In genomic region chr5:109867221-109867620, GRCm38 (mm10) we compare ENCODE assay signal across 7 mouse cellular contexts. TPM values are rescaled to one million over a fixed set of nuclear protein-coding genes. Genes with fewer than 3 reads are reported as not detected.
DNase-seq lines count a peak whose midpoint lies in the region; ATAC-seq and TF ChIP-seq lines count a peak whose summit lies in the region.
"Not testable (repeated sequence)": the region's sequence is repeated elsewhere in the genome, so short reads cannot be mapped to it uniquely, and the experiment has no call there.

No protein-coding gene starts in this region.

- not testable (repeated sequence) for TF ChIP-seq CTCF in ES-Bruce4 (IDR thresholded peaks at IDR 0.05; ENCODE audit: low read depth, low read length); gastrocnemius, adult 2 months (IDR thresholded peaks at IDR 0.05); layer of hippocampus, adult 2 months (conservative IDR thresholded peaks at IDR 0.05); liver, postnatal 0 days (IDR thresholded peaks at IDR 0.05; ENCODE audit: low read depth)

- not testable (repeated sequence) for H3K9me3 ChIP-seq in ES-Bruce4 (replicated peaks; ENCODE audit: control insufficient read depth, insufficient read depth, low read length, poor library complexity, severe bottlenecking); embryonic facial prominence, embryonic 12.5 days; hindbrain, embryonic 14.5 days (ENCODE audit: control insufficient read depth, low read length); liver, postnatal 0 days (ENCODE audit: low read length); midbrain, embryonic 16.5 days (replicated peaks; ENCODE audit: control insufficient read depth, low read length, poor library complexity, severe bottlenecking)

- TF ChIP-seq POLR2A in ES-Bruce4 (IDR thresholded peaks at IDR 0.05; ENCODE audit: insufficient read depth, low read length): not testable (repeated sequence)

- 0 out of 2 replicates have a peak overlapping the region, but pooled peaks have one; percentile 13 for H3K27ac ChIP-seq in ES-Bruce4 (ENCODE audit: insufficient read depth, low read length)
- H3K27ac ChIP-seq in embryonic facial prominence, embryonic 12.5 days; gastrocnemius, adult 2 months; liver, postnatal 0 days (ENCODE audit: low read depth); midbrain, embryonic 16.5 days (ENCODE audit: low read length): not testable (repeated sequence)
- H3K27ac ChIP-seq in hindbrain, embryonic 14.5 days: peak overlapping the region; percentile 79; the same call in 1 of the 2 replicates
- peak overlapping the region; percentile 88; the same call in 1 of the 2 replicates for H3K27ac ChIP-seq in layer of hippocampus, adult 2 months

- H3K4me3 ChIP-seq in ES-Bruce4 (ENCODE audit: low read depth, low read length): peak overlapping the region; percentile 26; the same call in 1 of the 2 replicates
- H3K4me3 ChIP-seq in embryonic facial prominence, embryonic 12.5 days: peak overlapping the region; percentile 66
- peak overlapping the region; percentile 87 for H3K4me3 ChIP-seq in gastrocnemius, adult 2 months
- H3K4me3 ChIP-seq in hindbrain, embryonic 14.5 days (replicated peaks; ENCODE audit: low read length): peak overlapping the region; percentile 60
- peak overlapping the region; percentile 76 for H3K4me3 ChIP-seq in layer of hippocampus, adult 2 months
- peak overlapping the region; percentile 65 for H3K4me3 ChIP-seq in liver, postnatal 0 days (ENCODE audit: low read depth, low read length)
- peak overlapping the region; percentile 58 for H3K4me3 ChIP-seq in midbrain, embryonic 16.5 days (ENCODE audit: low read depth, low read length)

- 0 out of 2 replicates have a peak overlapping the region, but pooled peaks have one; percentile 35 for H3K9ac ChIP-seq in ES-Bruce4 (ENCODE audit: low read depth, poor library complexity, severe bottlenecking)
- H3K9ac ChIP-seq in embryonic facial prominence, embryonic 12.5 days: not testable (repeated sequence)
- H3K9ac ChIP-seq in hindbrain, embryonic 14.5 days: peak overlapping the region; percentile 77; the same call in 1 of the 2 replicates
- H3K9ac ChIP-seq in liver, postnatal 0 days (replicated peaks): peak overlapping the region; percentile 71; the same call in 1 of the 2 replicates
- peak overlapping the region; percentile 48 for H3K9ac ChIP-seq in midbrain, embryonic 16.5 days (ENCODE audit: low read depth, low read length)

- not testable (repeated sequence) for H3K27me3 ChIP-seq in ES-Bruce4 (ENCODE audit: control insufficient read depth, insufficient read depth, low read length, poor library complexity, severe bottlenecking); embryonic facial prominence, embryonic 12.5 days; hindbrain, embryonic 14.5 days (ENCODE audit: control insufficient read depth, insufficient read depth, low read length); liver, postnatal 0 days (ENCODE audit: insufficient read depth, low read length); midbrain, embryonic 16.5 days (ENCODE audit: control insufficient read depth, insufficient read depth, low read depth, low read length)

- intact Hi-C loops in gastrocnemius, adult 2 months (cut with DNase I): loop anchor here (5.0 kb wide), 1 partner anchor 55 kb away; the partner anchor contains the start of gene Gm15446

- peak overlapping the region; percentile 53 for H3K4me2 ChIP-seq in embryonic facial prominence, embryonic 12.5 days (replicated peaks)
- H3K4me2 ChIP-seq in hindbrain, embryonic 14.5 days (replicated peaks): peak overlapping the region; percentile 67
- H3K4me2 ChIP-seq in liver, postnatal 0 days (ENCODE audit: low read depth, low read length): peak overlapping the region; percentile 67; the same call in 1 of the 2 replicates
- peak overlapping the region; percentile 64 for H3K4me2 ChIP-seq in midbrain, embryonic 16.5 days (ENCODE audit: low read length)

- not testable (repeated sequence) for H3K4me1 ChIP-seq in ES-Bruce4 (ENCODE audit: control insufficient read depth, insufficient read depth, low read length); embryonic facial prominence, embryonic 12.5 days; hindbrain, embryonic 14.5 days (replicated peaks; ENCODE audit: control insufficient read depth, insufficient read depth, low read length); midbrain, embryonic 16.5 days (ENCODE audit: control insufficient read depth, insufficient read depth, low read length)
- H3K4me1 ChIP-seq in liver, postnatal 0 days (ENCODE audit: insufficient read depth): peaks cover 12% of the 10 kb centered on the region

- not testable (repeated sequence) for DNase-seq in gastrocnemius, adult 2 months; hindbrain, embryonic 14.5 days (ENCODE audit: low spot score); layer of hippocampus, adult 2 months (ENCODE audit: low spot score in 2 of 2); liver, postnatal 0 days

- not testable (repeated sequence) for ATAC-seq in embryonic facial prominence, embryonic 12.5 days (ENCODE audit: insufficient number of reproducible peaks, insufficient read depth, low FRiP score, low TSS enrichment); hindbrain, embryonic 14.5 days (ENCODE audit: low FRiP score); liver, postnatal 0 days; midbrain, embryonic 16.5 days

- not testable (repeated sequence) for TF ChIP-seq EP300 in ES-Bruce4 (IDR thresholded peaks at IDR 0.05; ENCODE audit: insufficient read depth, low read depth, low read length); liver, postnatal 0 days (IDR thresholded peaks at IDR 0.05; ENCODE audit: low read depth)

- not testable (repeated sequence) for H3K36me3 ChIP-seq in ES-Bruce4 (ENCODE audit: control insufficient read depth, insufficient read depth, low read length, poor library complexity, severe bottlenecking); embryonic facial prominence, embryonic 12.5 days; hindbrain, embryonic 14.5 days (replicated peaks; ENCODE audit: control insufficient read depth, insufficient read depth); liver, postnatal 0 days (replicated peaks; ENCODE audit: insufficient read depth, low read length); midbrain, embryonic 16.5 days (ENCODE audit: control insufficient read depth, insufficient read depth, low read length)

RNA-seq across cellular contexts. Expression of gene Gm15446, which starts 56.0 kb away (rescaled TPM):
- 35.0 and 53.8 TPM in 2 replicates for polyA plus RNA-seq in ES-Bruce4 (2011; ENCODE audit: insufficient read depth, insufficient read length, low read depth, missing spikeins)
- polyA plus RNA-seq in embryonic facial prominence, embryonic 12.5 days (2016; fragmentation: Nextera tagmentation; extraction: Ambion mirVana): 0.70 and 1.1 TPM in 2 replicates
- 1 to 10 TPM; 3.1 to 9.1 TPM for total RNA-seq in gastrocnemius, adult 2 months (2021)
- 0.23 and 0.74 TPM in 2 replicates for polyA plus RNA-seq in hindbrain, embryonic 14.5 days (2014; fragmentation: Nextera tagmentation; extraction: Ambion mirVana)
- total RNA-seq in layer of hippocampus, adult 2 months (2021): 10 to 100 TPM; 41.2 to 44.9 TPM
- polyA plus RNA-seq in liver, postnatal 0 days (2015; fragmentation: Nextera tagmentation; extraction: Ambion mirVana): 0.12 and 0.23 TPM in 2 replicates
- polyA plus RNA-seq in midbrain, embryonic 16.5 days (2015; fragmentation: Nextera tagmentation; extraction: Ambion mirVana): 0.28 and 0.44 TPM in 2 replicates

Comparison
In these comparisons a context has a peak if more than half of its experiments do, and no peak if none do; other contexts are left out.
1. H3K4me3 ChIP-seq: peak in every context shown above with its lines; median percentile 87 in gastrocnemius, adult 2 months; 76 in layer of hippocampus, adult 2 months; 66 in embryonic facial prominence, embryonic 12.5 days; 65 in liver, postnatal 0 days; 60 in hindbrain, embryonic 14.5 days; 58 in midbrain, embryonic 16.5 days; 26 in ES-Bruce4.
2. RNA of gene Gm15446, which starts 56.0 kb away (polyA plus RNA-seq): 35.0 to 53.8 TPM in ES-Bruce4; 0.23 to 0.74 TPM in hindbrain, embryonic 14.5 days, 0.70 to 1.1 TPM in embryonic facial prominence, embryonic 12.5 days, 0.28 to 0.44 TPM in midbrain, embryonic 16.5 days and 0.12 to 0.23 TPM in liver, postnatal 0 days; every median in the first group is over 10 times any median in the second.
3. Peak in every context shown above with its lines, with median percentiles within 50 percentile points of each other: H3K4me2 ChIP-seq.